Mouse (Mus musculus) megakaryocyte progenitor cell, adult 5-6 weeks (primary cell): ENCODE data around the gene Sytl2. TPM values are rescaled to one million over a fixed set of nuclear protein-coding genes. Genes with fewer than 3 reads are reported as not detected.

Experiments used
- ATAC-seq: replicated peaks from 2 replicates; pipeline ENCODE4 v1.8.0; 2016; ENCODE audit warnings: mild to moderate bottlenecking, moderate TSS enrichment, inconsistent platforms; ENCODE audit not compliant: poor library complexity
- total RNA-seq, 2 experiments: library from RNA; stranded (forward) in 1 of 2; stranded (reverse) in 1 of 2; fragments of 157-497, 149-512 nt in 1 of 2; fragments of 200-1000 nt in 1 of 2; gene quantifications; 2 replicates each; pipeline versions ENCODE4 v1.2.3 to v1.2.4; 2015 to 2017

Gene Sytl2
- total RNA-seq, 2 experiments from 2014 or later: 0.10 to 0.17 TPM

GRCm38 (mm10) chr7:90306968-90307367, 4.9 kb downstream of the Sytl2 start:
- no peak for ATAC-seq

GRCm38 (mm10) chr7:90308003-90308402, 6.0 kb downstream of the Sytl2 start:
- no peak for ATAC-seq

- ATAC-seq: no peak
These were observed 10.3 kb downstream of the Sytl2 start for GRCm38 (mm10) chr7:90312151-90312883.

- peak; percentile 91 for ATAC-seq
These were observed 11.4 kb downstream of the Sytl2 start for GRCm38 (mm10) chr7:90313421-90313820.

GRCm38 (mm10) chr7:90316823-90317222, 14.8 kb downstream of the Sytl2 start:
- ATAC-seq: no peak

GRCm38 (mm10) chr7:90319446-90319845, 17.4 kb downstream of the Sytl2 start:
- no peak for ATAC-seq

GRCm38 (mm10) chr7:90320124-90320523, 18.1 kb downstream of the Sytl2 start:
- ATAC-seq: no peak

GRCm38 (mm10) chr7:90325166-90325565, 23.1 kb downstream of the Sytl2 start:
- no peak for ATAC-seq

GRCm38 (mm10) chr7:90330200-90330599, 28.1 kb downstream of the Sytl2 start:
- ATAC-seq: no peak

- ATAC-seq: no peak
These were observed 30.5 kb downstream of the Sytl2 start for GRCm38 (mm10) chr7:90332483-90333065.

- ATAC-seq: no peak
These were observed 32.3 kb downstream of the Sytl2 start for GRCm38 (mm10) chr7:90334362-90334761.

GRCm38 (mm10) chr7:90334831-90335230, 32.8 kb downstream of the Sytl2 start:
- no peak for ATAC-seq

GRCm38 (mm10) chr7:90335755-90336194, 33.7 kb downstream of the Sytl2 start:
- ATAC-seq: no peak

GRCm38 (mm10) chr7:90341212-90341957, 39.3 kb downstream of the Sytl2 start:
- ATAC-seq: no peak

- peak; percentile 85 for ATAC-seq
These were observed 42.9 kb downstream of the Sytl2 start for GRCm38 (mm10) chr7:90344903-90345302.

GRCm38 (mm10) chr7:90347779-90348437, 45.9 kb downstream of the Sytl2 start:
- ATAC-seq: no peak

GRCm38 (mm10) chr7:90349014-90349413, 47.0 kb downstream of the Sytl2 start:
- ATAC-seq: no peak

- no peak for ATAC-seq
These were observed 50.1 kb downstream of the Sytl2 start for GRCm38 (mm10) chr7:90352183-90352582.

- peak; percentile 79 for ATAC-seq
These were observed 51.6 kb downstream of the Sytl2 start for GRCm38 (mm10) chr7:90353488-90354228.

- ATAC-seq: no peak
These were observed 52.2 kb downstream of the Sytl2 start for GRCm38 (mm10) chr7:90354229-90354604.

GRCm38 (mm10) chr7:90355454-90355853, 53.4 kb downstream of the Sytl2 start:
- no peak for ATAC-seq
